Mouse (Mus musculus) ES-Bruce4 (cell line): ENCODE data around the gene Psenen.

ENCODE experiments used
- CTCF ChIP-seq: IDR thresholded peaks from one replicate; pipeline ENCODE4 v1.8.1; 2011; ENCODE audit warnings: low read depth, low read length
- POLR2A ChIP-seq: IDR thresholded peaks from one replicate; pipeline ENCODE4 v1.8.1; 2011; ENCODE audit warnings: low read length; ENCODE audit not compliant: insufficient read depth

DNA sequence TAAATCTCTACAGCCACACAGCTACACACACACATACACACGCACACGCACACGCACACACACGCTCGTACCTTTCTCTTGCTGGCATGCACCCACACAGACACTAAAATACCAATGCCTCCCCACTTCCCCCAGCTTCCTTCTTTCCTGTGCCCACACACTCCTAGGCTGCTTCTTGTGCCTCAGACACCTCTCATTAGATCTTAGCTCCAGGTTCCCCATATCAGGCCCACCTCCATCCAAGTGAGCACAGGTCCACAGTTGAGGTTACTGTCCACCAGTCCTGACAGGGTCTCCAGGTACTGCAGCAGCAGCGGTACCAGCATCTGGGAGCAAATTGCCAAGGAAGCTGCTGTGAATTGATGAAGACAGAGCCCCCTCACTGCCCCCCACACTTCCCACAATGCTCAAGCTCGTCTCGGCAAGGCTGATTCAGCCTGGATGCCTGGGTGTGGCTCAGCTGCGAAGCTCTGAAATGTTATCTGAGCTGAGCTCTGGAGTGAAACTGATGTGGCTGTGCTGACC lies 32.1 kb downstream of the Psenen start:
- no peak for TF ChIP-seq POLR2A
- TF ChIP-seq CTCF, result no peak
